Mouse (Mus musculus) hindbrain, embryonic 14.5 days (tissue): ENCODE measurements around the gene Cspg5. TPM values are rescaled to one million over a fixed set of nuclear protein-coding genes. Genes with fewer than 3 reads are reported as not detected.

Source experiments
- ATAC-seq: fragments of 200-750 bp; cut with Nextera tagmentation; 2 replicates; pipeline ENCODE4 v1.8.0; 2017; ENCODE audit warnings: moderate number of reproducible peaks, mild to moderate bottlenecking, moderate TSS enrichment, moderate library complexity; ENCODE audit not compliant: low FRiP score
- DNase-seq: peaks from one replicate; pipeline ENCODE4 v3.0.0-alpha.2; 2015; ENCODE audit warnings: low spot score
- H3K27ac ChIP-seq: fragments of 300-500 bp; sonication (generic); 2 replicates; pipeline ENCODE4 v1.5.1; 2014; ENCODE audit warnings: mild to moderate bottlenecking, moderate library complexity
- H3K27me3 ChIP-seq: fragments of 300-500 bp; sonication (generic); 2 replicates; pipeline ENCODE4 v1.6.1; 2014; ENCODE audit warnings: mild to moderate bottlenecking, low read length, mixed read lengths; ENCODE audit not compliant: control insufficient read depth, insufficient read depth
- H3K36me3 ChIP-seq: fragments of 300-500 bp; sonication (generic); replicated peaks from 2 replicates; pipeline ENCODE4 v1.6.1; 2014; ENCODE audit not compliant: control insufficient read depth, insufficient read depth
- H3K4me1 ChIP-seq: fragments of 300-500 bp; sonication (generic); replicated peaks from 2 replicates; pipeline ENCODE4 v1.6.1; 2014; ENCODE audit warnings: antibody characterized with exemption, low read length, mixed read lengths; ENCODE audit not compliant: control insufficient read depth, insufficient read depth
- H3K4me2 ChIP-seq: fragments of 300-500 bp; sonication (generic); replicated peaks from 2 replicates; pipeline ENCODE4 v1.6.1; 2014; ENCODE audit warnings: mild to moderate bottlenecking, moderate library complexity
- H3K4me3 ChIP-seq: fragments of 300-500 bp; sonication (generic); replicated peaks from 2 replicates; pipeline ENCODE4 v1.5.1; 2014; ENCODE audit warnings: mild to moderate bottlenecking, low read length
- H3K9ac ChIP-seq: fragments of 300-500 bp; sonication (generic); 2 replicates; pipeline ENCODE4 v1.6.1; 2014
- H3K9me3 ChIP-seq: fragments of 300-500 bp; sonication (generic); 2 replicates; pipeline ENCODE4 v1.6.1; 2016; ENCODE audit warnings: low read length; ENCODE audit not compliant: control insufficient read depth
- WGBS: fragments of 180-500 bp; shearing (Covaris S2); extraction: QIAGEN DNeasy Blood & Tissue Kit; methylation state at CpG from one replicate; pipeline ENCODE4 v1.1.7; 2014; 5-methylcytosine and 5-hydroxymethylcytosine counted together
- microRNA-seq: library from miRNA; unstranded; fragments of <30 nt; microRNA quantifications from one replicate; pipeline ENCODE4, GENCODE M21; 2016
- polyA plus RNA-seq: library from polyadenylated mRNA; unstranded; fragments of >200 nt; fragmentation: Nextera tagmentation; extraction: Ambion mirVana; gene quantifications from 2 replicates; pipeline ENCODE4 v1.2.1, GENCODE M21; 2014

The Cspg5 gene
- polyA plus RNA-seq, 1 experiment from 2014 or later, result 139 TPM

DNA sequence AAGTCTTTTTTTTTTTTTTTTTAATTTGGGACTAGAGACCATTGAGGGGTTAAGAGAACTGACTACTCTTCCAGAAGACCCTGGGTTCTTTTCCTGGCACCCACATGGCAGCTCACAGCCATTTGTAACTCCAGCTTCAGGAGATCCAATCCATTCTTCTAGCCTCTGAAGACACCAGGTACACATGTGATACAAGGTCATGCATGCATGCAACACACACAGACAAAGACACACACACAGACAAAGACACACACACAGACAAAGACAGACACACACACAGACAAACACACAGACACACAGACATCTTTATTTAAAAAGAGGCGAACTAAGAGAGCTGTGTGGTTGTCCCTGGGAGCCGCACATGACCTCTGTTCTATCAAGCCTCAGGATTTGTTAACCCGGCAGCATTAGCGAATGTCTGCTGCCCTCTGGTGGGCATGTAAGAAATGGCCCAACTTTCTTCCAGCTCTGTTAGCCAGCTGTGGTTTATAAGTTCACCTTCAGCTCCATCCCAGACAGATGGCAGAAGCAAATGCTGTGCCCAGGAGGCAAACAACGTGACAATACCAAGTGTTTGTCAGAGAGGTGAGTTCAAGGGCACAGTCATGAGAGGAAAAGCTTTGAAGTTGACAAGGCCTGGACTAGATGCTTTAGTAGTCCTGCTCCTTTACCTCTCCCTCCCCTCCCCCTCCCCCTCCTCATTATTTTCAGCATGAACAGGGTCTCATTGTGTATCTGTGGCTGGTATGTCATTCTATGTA, 53.5 kb downstream of the Cspg5 start:
- Histone ChIP-seq H3K9me3 (no peaks in the 10 kb centered on the region), H3K27ac (no peak overlapping the region), H3K4me3 (no peak overlapping the region), H3K27me3 (no peaks in the 10 kb centered on the region), H3K4me2 (no peak overlapping the region), H3K36me3 (no peaks in the 10 kb centered on the region), H3K4me1 (no peaks in the 10 kb centered on the region), H3K9ac (no peak overlapping the region)
- WGBS, result 3% methylated on average over 5 of the region's 5 CpGs
- ATAC-seq (peak; percentile 76; the same call in 1 of the 2 replicates), DNase-seq (peak; percentile 94)

DNA sequence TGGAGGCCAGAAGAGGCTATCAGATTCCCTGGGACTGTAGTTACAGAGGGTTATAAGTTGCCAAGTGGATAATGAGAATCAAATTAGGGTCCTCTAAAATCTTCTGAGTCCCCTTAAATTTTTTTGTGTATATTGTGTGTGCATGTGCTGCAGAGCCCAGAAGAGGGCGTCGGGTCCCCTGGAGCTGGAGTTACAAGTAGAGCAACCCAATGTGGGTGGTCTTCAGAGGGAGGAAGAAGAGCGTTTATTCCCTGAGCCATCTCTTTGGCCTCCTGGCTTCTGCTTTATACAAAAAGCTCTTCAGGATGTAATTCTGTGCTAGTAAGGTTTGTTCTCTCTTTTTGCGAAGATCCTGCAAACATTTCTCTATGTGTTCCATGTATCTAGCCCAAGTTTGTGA, 60.9 kb downstream of the Cspg5 start:
- no peaks in the 10 kb centered on the region; the same call in 1 of the 2 replicates for H3K36me3 ChIP-seq
- H3K4me1 ChIP-seq, result peaks cover 16% of the 10 kb centered on the region
- peak; percentile 54 for DNase-seq
- 2% methylated on average over 4 of the region's 4 CpGs for WGBS
- H3K9me3 ChIP-seq, result no peaks in the 10 kb centered on the region
- H3K9ac ChIP-seq, result peak overlapping the region; percentile 69
- no peaks in the 10 kb centered on the region for H3K27me3 ChIP-seq
- no peak for ATAC-seq
- peak overlapping the region; percentile 95 for H3K27ac ChIP-seq
- H3K4me3 ChIP-seq, result peak overlapping the region; percentile 53
- peak overlapping the region; percentile 66 for H3K4me2 ChIP-seq

DNA sequence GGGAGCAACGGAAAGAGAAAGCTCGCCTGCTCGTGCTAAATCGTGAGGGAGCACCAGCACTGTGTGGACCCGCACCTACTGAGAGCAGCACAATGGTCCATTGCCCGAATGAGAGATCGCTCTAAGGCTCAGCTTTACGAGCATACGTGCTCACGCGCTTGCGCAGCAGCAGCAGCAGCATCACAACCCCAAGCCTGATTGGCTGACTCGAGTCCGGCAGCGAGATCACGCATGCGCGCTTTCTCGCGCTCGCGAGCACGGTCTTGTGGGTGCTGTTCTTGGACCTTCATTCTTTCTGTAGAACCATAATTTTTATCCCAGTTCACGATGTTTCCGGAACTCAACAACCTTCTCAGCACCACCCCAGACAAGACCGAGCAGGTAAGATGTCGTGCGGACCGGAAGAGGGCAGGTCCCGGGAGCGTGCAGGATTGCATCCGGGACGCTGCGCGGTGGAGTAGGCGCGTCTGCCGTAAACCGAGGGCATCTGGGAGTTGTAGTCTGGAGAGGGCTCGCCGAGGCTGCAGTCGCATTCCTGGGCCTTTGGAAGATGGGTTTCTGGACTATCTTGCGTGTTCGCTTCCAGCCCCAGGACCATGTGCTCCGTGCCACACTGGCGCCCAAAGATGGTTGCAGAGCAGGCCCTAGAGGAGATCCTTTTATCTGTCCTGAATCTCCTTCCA, 61.5 kb downstream of the Cspg5 start, which contains the start of gene Elp6:
Elp6 (plus strand) TSS at position 205 of the 683 bp plus-strand sequence.
- DNase-seq, result peak; percentile 91
- under 1% methylated on average over 46 of the region's 46 CpGs for WGBS

DNA sequence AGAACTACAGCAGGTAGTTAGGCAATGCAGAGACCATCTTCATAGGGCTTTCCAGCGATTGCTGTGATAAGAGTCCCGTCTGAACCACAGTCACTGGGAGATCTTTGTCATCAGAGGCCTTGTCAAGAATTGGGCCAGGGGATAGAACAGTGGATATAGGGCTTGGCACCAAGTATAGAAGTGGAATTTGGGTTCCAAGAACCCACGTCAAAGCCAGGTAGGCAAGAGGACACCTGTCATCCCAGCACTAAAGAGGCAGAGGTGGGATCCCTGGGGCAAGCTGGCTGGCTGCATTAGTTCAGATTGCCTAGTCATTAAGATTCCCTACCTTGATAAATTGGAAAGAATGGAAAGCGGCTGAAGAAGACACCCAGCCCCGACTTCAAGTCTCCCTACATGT, 62.8 kb downstream of the Cspg5 start:
- Histone ChIP-seq H3K27ac (no peak overlapping the region), H3K4me3 (no peak overlapping the region), H3K36me3 (peaks cover 15% of the 10 kb centered on the region), H3K27me3 (no peaks in the 10 kb centered on the region), H3K4me1 (peaks cover 16% of the 10 kb centered on the region), H3K4me2 (peak overlapping the region; percentile 66), H3K9ac (no peak overlapping the region), H3K9me3 (no peaks in the 10 kb centered on the region)
- WGBS, result 94% methylated on average over 5 of the region's 5 CpGs
- DNase-seq (no peak), ATAC-seq (no peak)

More for the DNA sequence above, 61.5 kb downstream of the Cspg5 start, which contains the start of gene Elp6:
- Histone ChIP-seq H3K36me3 (peaks cover 3% of the 10 kb centered on the region), H3K27ac (peak within 1 kb of the TSS; percentile 95), H3K4me2 (peak within 1 kb of the TSS; percentile 66), H3K4me3 (peak within 1 kb of the TSS; percentile 53), H3K9me3 (no peaks in the 10 kb centered on the region), H3K27me3 (no peaks in the 10 kb centered on the region), H3K4me1 (peaks cover 16% of the 10 kb centered on the region), H3K9ac (peak within 1 kb of the TSS; percentile 69)
- ATAC-seq, result peak; percentile 98

Small RNAs within 50 kb of the gene (microRNA-seq; reads per million reads assigned to microRNA genes)
- gene Mir6236, result 13.1 reads per million, percentile 32 among the genes with 10 or more reads in this experiment

Other genes with a start within 250 kb of the Cspg5 start
- gene Smarcc1, start 126.1 kb upstream of the Cspg5 start, polyA plus RNA-seq, result 98.6 and 98.7 TPM in 2 replicates
- gene Dhx30, start 126.0 kb upstream of the Cspg5 start, polyA plus RNA-seq, result 153 and 155 TPM in 2 replicates
- gene Elp6, start 61.4 kb downstream of the Cspg5 start, polyA plus RNA-seq, result 35.9 TPM in 2 replicates
- 53.5 and 54.6 TPM in 2 replicates for gene Scap, start 89.5 kb downstream of the Cspg5 start, polyA plus RNA-seq
- 22.7 and 22.9 TPM in 2 replicates for gene Ptpn23, start 164.4 kb downstream of the Cspg5 start, polyA plus RNA-seq
- 1.4 and 2.9 TPM in 2 replicates for gene Ngp, start 176.0 kb downstream of the Cspg5 start, polyA plus RNA-seq
- gene Klhl18, start 232.9 kb downstream of the Cspg5 start, polyA plus RNA-seq, result 22.6 and 28.6 TPM in 2 replicates
- gene Kif9, start 233.2 kb downstream of the Cspg5 start, polyA plus RNA-seq, result 4.4 and 6.5 TPM in 2 replicates